Mouse (Mus musculus): ENCODE measurements at regions not wholly inside any gene's neighbourhood (a gene's known extent, or its start where the extent isn't known, plus 50 kb on each side); places are given as distances from the start of the nearest gene placed in this dataset.

GRCm38 (mm10) chr11:45643629-45644325 is 208.1 kb upstream of the Clint1 start:
- no peak for DNase-seq (ENCODE audit: low read depth)

GRCm38 (mm10) chr11:45645815-45646214 is 206.0 kb upstream of the Clint1 start:
- DNase-seq (ENCODE audit: low read depth), result peak; percentile 21

DNA sequence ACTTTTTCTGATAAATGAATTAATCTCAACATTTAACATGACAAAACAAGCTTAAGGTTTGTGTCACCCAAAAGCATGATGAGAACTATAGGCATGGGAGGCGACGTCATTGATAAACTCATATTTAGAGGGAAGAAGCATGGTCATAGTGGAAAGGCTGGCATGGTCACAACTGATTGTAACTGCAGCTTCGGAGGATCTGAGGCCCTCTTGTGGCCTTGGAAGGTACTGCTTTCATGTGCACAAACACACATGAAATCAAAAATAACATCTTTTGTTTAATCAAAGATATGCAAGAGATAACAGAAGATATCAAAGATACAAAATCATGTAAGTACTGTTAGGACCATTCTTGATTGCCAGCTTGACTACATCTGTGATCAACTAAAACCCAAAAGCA is 204.0 kb upstream of the Clint1 start:
- DNase-seq (ENCODE audit: low read depth), result peak; percentile 27

DNA sequence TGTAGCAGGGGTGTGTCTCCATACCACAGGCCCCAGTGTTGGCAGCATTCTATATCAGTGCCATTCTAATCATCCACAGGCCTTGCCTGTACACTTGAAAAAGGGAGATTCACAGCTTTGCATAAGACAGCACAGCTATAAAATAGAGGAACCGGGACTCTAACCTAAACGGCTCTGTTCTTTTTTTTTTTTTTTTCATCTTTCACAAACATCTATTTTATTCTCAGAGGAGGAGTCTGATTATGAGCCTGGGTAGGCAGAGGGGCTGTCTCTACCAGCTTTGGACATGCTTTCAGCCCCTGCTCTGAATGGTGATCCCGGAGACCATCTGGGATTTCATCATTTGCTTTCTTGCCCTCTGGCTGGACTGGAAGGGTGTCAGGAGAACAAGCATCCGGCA is 195.6 kb upstream of the Clint1 start:
- DNase-seq (ENCODE audit: low read depth), result no peak

DNA sequence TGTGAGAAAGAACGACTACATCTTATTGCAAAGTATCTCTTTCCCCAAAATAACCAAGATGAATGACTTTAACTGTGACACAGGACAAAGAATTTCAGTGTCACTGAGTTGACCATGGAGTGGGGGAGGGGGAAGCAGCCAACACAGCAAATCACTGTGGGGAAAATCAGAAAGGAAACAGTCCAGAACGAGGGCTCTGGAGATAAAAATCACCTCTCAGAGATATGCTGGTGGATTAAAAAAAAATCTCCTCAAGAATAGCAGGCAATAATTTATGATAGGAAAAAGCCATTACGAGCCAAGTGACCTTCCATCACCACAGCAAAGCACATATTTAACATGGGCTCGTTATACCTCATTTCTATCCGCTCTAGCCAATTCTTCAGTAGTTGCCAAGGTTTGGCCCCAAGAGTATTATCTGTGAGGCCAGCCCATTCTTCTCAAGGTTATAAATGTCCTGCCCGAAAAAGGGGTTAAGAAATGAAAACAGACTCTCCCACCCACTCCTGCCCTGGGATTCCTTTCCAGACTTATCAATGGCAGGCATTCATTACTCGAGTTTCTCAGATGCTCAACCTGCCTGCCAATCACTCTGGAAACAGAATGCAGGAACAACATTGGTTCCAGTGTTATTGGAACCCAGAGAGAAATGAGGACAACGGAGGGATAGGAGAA is 181.6 kb upstream of the Clint1 start:
- DNase-seq (ENCODE audit: low read depth), result no peak

DNA sequence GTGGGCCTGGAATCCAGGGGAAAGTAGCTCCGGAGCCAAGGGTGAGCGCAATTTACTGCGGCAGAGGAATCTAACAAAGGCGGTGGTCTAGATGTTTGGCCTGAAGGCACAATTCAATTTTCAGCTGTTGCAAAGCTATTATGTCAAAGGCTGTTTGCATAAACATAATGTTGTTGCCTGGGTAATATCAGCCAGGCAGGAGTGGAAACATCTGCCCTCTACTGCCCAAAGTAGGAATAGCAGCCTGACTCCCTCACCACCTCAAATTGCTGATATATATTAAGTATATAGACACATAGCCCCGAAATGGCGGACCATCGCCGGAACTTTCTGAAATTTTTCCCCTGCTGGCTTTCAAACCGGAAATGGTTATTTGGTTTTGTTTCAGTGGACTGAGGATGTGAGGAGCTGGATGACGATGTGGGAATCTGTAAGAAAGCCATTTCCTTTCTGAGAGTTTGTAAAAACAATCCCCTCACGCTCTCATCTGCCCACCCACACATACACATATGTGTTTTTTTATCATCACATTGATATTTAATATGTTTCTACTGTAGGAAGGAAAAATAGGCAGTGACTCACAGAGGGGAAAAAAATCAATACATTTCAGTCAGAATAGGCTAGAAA is 173.1 kb upstream of the Clint1 start:
- DNase-seq (ENCODE audit: low read depth), result peak; percentile 73

DNA sequence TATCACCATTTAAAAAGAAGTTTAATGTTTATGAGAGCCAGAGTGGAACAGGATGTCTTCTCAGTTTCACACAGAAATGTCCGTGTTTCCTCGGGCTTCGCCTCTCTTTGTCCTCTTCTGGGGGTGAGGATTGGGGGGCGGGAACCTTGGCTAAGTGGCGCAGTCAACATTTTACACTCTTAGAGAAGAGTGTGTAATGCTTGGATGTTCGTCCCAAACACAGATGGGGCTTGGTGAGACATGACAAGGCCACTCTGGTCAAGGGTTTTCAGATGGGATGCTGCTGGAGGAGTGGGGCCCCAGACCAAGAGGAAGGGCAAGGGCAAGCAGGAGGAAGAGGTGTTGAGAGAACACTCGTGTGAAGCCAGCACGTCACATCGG is 172.6 kb upstream of the Clint1 start:
- DNase-seq (ENCODE audit: low read depth), result no peak

DNA sequence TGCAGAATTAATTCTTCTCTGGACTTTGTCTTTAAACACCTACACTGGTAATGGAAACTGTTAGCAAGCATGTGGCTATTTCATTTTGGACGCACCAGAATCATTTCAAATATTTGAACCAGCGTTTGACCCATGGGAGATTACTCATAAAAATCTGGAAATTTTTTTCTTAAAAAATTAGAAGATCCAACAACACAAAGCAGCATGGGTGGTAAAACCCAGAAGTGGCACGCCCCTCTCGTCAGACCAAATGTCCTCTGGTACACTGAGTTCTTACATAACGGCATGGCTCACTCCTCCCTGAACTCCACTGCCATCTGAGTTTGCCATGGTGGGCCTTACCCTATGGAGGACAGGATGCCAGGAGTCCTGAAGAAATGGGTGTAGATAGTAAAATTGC is 166.3 kb upstream of the Clint1 start:
- DNase-seq (ENCODE audit: low read depth), result no peak

DNA sequence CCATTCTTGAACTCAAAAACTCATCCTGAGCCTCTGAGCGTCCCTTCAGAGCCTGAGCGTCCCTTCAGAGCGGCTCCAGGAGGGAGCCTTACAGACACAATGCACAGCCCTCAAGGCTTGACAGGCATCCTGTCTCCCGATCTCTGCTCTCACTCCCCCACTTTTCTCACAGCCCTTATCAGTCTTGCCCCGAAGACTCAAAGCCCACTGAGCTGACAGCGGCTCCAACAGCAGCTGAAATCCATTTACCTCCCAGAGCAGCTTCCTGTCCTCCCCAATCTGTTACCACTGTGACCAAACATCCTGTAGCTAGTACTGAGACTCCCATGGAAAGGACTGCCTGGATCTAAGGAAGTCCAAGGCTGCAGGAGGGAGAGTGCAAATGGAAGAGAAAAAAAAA is 158.6 kb upstream of the Clint1 start:
- no peak for DNase-seq (ENCODE audit: low read depth)

- DNase-seq (ENCODE audit: low read depth), result no peak
These were observed 150.3 kb upstream of the Clint1 start for GRCm38 (mm10) chr11:45701506-45701905.

- DNase-seq (ENCODE audit: low read depth), result no peak
These were observed 148.9 kb upstream of the Clint1 start for GRCm38 (mm10) chr11:45702916-45703315.

DNA sequence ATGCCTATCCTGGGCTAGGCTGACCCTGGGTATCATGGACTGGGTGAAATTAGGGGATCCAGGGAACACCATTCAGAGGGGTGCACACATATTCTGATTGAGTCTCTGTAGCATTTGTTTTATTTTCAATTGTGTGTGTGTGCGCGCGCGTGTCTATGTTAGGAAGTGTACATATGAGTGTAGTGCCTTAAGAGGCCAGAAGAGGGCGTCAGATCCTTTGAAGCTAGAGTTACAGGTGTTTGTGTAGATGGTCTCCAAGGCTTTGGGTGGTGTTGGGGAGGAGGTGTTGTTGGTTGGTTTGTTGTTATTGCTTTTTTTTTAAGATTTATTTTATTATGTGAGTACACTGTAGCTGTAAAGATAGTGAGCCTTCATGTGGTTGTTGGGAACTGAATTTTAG is 147.4 kb upstream of the Clint1 start:
- peak; percentile 22 for DNase-seq (ENCODE audit: low read depth)

- no peak for DNase-seq (ENCODE audit: low read depth)
These were observed 133.2 kb upstream of the Clint1 start for GRCm38 (mm10) chr11:45718630-45719029.

DNA sequence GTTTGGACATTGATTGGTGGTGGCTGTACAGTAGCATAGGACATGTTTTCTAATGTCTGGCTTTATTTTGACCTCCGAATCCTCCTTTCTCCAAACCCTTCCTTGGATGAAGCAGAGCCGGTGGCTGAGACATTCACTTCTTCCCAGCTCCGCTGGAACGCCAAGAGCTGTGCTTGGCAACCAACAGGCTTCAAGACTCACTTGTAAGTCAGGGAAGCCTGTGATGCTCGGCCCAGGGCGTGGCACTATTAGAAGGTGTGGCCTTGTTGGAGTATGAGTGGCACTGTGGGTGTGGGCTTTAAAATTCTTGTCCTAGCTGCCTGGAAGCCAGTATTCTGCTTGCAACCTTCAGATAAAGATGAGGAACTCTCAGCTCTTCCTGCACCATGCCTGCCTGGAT is 132.0 kb upstream of the Clint1 start:
- DNase-seq (ENCODE audit: low read depth), result no peak

GRCm38 (mm10) chr11:45736561-45736960 is 115.3 kb upstream of the Clint1 start:
- peak; percentile 39 for DNase-seq (ENCODE audit: low read depth)

DNA sequence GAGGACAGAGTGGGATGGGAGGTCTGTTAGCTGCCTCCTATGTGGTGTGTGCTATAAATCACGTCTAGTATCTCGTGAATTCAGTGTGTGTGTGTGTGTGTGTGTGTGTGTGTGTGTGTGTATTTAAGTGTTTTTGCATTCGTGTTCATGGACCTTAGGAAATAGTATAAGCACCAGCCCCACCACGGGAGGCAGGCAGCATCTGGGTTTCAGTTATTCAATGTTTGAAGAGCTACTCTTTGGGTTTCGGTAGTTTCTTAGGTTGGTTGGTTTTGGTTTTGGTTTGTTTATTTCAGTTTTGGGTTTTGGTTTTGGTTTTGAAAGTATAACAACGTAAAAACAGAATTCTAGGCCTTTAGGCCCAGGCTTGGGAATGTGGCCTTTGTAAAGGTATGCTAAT is 113.5 kb upstream of the Clint1 start:
- DNase-seq (ENCODE audit: low read depth), result peak; percentile 57

- DNase-seq (ENCODE audit: low read depth), result no peak
These were observed 105.9 kb upstream of the Clint1 start for GRCm38 (mm10) chr11:45745941-45746340.

GRCm38 (mm10) chr11:45750249-45750648 is 101.6 kb upstream of the Clint1 start:
- DNase-seq (ENCODE audit: low read depth), result no peak

DNA sequence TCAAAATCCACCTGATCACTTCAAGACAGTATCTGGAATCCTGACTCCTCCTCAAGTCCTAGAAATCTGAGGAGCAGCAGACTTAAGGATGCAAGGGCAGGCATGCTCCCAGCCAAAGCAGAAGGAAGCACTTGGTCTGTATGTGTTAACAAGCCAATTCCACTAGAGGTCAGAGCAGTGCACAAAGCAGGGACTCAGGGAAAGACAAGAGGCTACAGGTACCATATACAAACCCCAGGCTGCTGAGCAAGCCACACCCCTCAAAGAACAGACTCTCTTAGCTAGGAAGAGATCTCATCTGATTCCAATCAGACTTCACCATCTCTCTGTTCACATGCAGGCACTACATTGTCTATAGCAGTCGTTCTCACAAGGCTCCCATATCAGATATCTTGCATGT is 99.6 kb upstream of the Clint1 start:
- DNase-seq (ENCODE audit: low read depth), result peak; percentile 78

GRCm38 (mm10) chr11:45752791-45753190 is 99.1 kb upstream of the Clint1 start:
- DNase-seq (ENCODE audit: low read depth), result peak; percentile 10

DNA sequence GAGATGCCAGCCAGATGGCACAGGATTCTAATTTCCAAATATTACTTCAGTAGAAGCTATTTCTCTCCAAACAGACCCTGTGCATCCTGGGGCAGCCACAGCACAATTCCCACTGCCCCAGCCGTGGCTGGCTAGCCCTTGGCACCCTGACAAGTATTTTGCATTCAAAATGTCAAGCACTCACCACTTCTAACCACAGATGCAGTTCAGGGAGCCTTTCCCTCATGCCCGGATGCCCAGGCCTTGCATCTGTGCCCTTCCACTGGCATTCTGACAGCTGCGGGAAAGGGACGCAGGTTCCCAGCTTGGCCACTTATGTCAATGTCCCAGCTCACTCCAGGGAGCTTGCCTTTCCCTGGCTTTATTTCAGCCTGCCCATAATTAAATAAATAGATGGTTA is 84.8 kb upstream of the Clint1 start:
- no peak for DNase-seq (ENCODE audit: low read depth)

DNA sequence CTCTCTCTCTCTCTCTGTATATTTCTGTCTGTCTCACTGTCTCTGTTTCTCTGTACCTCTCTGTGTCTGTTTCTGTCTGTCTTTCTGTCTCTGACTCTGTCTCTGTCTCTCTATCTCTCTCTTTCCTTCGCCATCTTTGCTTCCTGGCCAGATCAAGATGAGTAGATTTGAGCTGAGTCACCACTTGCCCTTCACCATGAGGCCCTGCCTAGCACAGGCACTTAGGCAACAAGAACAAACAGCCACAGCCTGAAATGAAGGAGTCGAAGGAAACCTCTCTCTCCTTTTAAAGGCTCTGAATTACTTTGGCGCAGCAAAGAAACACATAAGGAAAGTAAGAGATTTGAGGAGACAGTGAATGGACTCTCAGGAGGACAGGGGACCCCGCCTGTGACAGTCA is 69.4 kb upstream of the Clint1 start:
- DNase-seq (ENCODE audit: low read depth), result no peak

DNA sequence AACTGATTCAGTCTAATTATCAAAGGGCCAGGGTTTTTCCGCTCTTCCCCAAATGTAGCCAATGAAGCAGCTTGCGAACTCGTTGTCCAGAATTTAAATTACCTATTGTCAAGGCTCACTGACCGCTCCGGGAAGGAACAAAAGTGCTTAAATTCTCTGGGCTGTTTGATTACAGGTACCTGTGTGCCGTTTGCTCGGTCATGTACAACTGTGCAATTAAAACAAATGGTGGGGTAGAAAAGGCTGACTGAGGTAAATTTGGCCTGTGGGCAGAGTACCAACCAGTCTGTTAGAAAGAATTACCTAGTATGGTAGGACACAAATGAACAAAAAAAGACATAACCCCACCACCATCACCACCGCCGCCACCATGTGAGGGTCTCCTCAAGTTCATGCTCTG is 66.0 kb upstream of the Clint1 start:
- no peak for DNase-seq (ENCODE audit: low read depth)

GRCm38 (mm10) chr11:45787408-45787807 is 64.4 kb upstream of the Clint1 start:
- no peak for DNase-seq (ENCODE audit: low read depth)

Measured in induced T-regulatory cell, adult 2 months (primary cell).